Mouse (Mus musculus): ENCODE results near the gene Mthfd1.

Mthfd1 gene

DNA sequence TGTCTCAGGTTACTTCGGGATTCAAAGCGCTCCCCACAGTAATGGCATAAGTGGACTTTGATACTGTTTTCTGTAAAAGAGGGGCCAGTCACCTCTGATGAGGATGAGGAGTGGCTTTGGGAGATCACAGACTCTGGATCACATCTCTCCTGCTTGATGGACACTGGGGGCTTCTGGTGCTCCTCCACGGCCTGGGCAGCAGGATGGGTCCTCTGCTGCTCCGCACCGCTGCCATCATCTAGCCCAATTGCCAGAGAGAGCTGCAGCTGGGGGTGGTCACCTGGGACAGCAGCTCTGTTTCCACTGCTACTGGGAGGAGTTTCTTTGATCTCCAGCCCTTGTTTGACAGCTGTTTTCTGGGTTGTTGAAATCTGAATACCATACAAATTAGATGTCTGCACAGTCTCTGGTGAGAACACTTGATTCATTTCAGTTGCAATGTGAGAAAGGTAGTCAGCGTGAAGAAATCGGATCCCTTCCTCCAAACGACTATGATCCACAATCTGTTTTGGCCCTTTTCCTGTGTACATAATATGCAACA is 94.7 kb downstream of the Mthfd1 start:
- DNase-seq (ENCODE audit: low read depth): no peak

DNA sequence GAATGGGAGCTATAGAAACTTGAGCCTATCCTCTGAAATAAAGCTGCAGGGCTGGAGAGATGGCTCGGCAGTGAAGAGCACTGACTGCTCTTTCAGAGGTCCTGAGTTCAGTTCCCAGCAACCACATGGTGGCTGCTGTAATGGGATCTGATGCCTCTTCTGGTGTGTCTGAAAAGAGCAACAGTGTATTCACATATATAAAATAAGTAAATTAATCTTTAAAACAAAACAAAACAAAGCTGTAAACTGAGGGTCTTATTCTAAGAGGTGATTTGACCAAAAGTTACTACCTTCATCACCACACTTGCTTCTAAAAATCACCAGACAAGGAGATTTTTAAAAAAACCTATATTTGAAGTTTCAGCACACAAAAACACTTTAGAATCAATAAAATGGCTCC is 105.8 kb downstream of the Mthfd1 start:
- DNase-seq (ENCODE audit: low read depth): no peak

DNA sequence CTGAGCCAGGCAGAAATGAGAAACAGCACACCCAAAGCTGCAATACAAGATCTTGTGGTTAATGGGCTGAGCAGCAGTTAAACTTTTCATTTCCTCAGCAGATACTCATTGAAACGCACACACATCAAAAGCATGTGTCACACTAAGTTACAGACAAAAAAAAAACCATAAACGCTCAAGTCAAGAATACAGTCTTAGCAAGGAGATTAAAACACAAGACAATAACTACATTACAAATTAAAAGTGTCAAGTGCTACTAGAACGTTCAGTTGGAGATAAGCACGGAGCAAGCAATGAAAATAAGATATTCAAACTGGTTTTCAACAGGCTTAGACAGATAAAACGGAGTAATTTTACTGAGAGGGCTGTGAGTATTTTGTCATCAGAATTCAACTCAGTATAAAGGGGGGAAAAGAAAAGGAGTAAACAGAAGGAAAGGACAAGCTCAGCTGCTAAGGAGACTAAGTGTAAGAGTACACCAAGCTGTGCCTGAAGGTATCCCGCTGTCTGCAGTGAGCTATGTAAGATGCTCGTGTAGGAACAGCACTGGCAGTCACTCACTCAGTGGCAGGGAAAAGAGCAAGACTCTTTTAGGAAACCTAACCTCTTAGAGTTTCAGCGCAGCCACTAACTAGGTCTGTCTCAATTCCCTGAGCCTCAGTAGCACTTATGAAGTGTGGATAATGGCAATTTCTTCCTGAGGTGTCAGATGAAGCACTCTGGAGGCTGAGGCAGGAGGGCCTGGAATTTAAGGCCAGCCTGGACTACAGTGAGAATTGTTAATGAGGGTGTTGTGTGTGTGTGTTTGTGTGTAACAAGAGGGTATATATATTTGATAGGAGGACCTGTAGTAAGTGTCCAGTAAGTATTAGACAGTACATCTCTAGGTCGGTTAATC is 106.6 kb downstream of the Mthfd1 start:
- DNase-seq (ENCODE audit: low read depth): no peak

DNA sequence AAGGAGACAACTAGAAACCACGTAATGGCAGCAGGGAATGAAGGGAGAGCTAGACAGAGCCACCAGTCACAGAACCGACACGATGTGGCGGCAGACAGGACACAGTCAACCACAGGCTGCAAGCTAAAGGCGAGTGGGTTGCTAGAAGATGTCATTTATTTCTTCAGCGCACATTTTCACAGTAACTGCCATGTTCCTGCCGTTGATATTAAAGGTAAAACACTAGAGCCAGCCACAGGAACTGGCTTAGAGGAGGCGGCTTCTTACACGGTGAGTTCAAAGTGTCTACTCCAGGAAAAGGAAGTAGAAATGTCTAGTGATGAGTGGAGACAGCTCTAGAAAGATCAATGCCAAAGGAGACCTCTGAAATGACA is 107.2 kb downstream of the Mthfd1 start:
- DNase-seq (ENCODE audit: low read depth): no peak

DNA sequence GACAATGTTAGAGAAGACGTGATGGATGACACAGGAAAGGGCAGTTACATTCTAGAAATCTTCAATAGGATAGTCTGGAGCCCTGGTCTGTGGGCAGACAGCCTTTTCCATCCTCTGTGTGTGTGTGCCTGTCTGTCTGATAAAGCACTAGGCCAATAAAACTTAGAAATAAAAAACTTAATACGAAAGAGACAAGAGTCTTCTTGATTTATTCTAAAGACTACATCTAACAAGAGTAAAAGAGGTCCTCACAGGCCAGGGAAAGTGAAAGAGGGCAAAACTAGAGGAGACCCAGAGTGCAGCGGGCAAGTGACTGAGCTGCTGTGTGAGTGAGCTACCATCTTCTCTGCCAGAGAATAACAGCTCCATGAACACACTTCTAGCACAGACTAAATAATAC is 111.2 kb downstream of the Mthfd1 start:
- DNase-seq (ENCODE audit: low read depth): no peak

DNA sequence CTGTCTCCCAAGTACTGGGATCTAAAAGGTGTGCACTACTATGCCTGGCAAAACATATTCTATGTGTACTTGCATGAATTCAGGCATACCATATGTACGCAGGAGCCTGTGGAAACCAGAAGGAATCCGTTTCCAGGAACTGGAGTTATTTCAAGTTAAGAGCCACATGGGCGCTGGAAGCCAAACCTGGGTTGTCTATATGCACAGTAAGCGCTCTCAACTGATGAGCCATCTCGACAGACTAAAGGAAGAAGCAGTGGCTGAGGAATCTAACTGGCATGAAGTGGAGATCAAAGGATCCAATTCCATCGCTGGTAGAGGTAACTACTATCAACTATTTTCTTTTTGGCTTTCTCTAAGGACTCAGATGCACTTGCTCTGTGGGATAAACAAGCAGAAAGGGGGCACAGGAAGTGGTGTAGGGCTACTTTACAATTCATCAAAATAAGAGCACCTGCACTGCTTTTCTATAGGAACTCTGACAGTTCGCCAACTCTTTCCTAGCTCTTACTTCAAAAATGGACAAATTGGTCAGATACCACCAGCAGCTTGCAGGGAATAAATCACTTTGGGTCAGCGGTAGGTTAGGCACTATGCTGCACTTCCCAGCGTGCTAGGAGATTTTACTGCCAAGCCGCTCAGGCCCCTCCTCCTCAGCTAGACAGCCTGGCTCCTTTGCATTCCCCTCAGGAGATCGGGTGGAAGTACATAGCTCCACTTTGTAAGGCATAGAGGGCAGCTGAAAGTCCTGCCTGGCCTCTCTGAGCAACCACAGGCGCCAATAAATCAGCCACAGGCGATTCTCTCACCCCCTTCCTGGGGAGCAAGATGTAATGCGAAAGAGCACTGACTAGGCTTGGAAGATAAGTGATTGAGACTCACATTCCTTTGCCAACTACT is 112.2 kb downstream of the Mthfd1 start:
- DNase-seq (ENCODE audit: low read depth): no peak

DNA sequence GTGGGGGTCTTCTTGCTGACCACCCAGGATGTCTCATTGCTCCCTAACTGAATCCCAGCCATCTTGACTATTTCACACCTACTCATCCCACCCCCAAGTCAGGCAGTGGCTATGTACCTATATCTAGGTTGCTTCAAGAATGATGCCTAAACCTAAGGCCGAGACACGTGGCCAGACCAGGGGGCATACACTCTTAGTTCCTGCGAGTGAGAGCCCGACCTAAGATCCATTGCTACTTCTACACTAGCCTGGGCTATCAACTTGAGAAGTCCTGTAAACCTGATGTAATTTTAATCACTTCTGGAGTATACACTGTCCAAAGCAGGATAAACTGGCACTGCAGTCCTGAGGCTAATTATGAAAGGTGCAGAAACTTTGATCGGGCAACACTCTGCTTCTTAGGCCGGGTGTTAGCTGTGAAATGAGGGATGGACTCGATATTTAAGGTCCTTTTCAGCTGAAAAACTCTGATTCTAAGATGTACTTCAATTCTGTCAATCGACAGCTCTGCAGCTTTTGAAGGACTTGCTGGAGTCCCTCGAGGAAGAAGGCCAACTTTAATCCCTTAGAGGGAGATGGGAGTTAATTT is 113.2 kb downstream of the Mthfd1 start:
- no peak for DNase-seq (ENCODE audit: low read depth)

DNA sequence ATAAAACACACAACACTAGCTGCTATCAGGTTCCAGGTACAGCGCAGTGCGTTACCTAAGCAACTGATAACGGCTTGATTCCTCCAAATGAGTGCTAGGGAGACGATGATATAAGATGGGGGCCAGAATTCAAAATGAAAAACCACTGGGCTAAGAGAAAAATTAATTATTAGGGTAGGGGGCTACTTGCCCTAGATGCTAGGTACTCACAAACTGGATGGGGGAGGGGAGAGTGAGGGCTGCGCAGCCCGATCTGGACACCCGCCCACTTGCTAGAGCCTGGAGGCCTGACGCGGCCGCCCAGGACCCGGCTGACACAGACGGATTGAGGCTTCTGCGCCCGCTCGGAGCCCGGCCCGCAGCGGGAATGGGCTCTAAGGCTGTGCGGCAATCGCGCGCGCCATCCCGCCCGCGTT is 113.7 kb downstream of the Mthfd1 start:
- DNase-seq (ENCODE audit: low read depth): no peak
